Mouse (Mus musculus) central nervous system, embryonic 11.5 days (tissue): ENCODE data around the gene Vmn2r74. TPM values are rescaled to one million over a fixed set of nuclear protein-coding genes. Genes with fewer than 3 reads are reported as not detected.

Source experiments
- polyA plus RNA-seq: library from polyadenylated mRNA; depleted of rRNA; stranded (reverse); fragments of >200 nt; gene quantifications from 2 replicates; pipeline ENCODE4 v1.2.3, GENCODE M21; 2012; rRNA removed

Gene Vmn2r74
- polyA plus RNA-seq = not detected in 2 replicates

GRCm38 (mm10) chr7:85961529-85961928, at the start of gene Vmn2r74:
Gene Vmn2r74 (minus strand): TSS chr7:85961629.

Other genes starting within 250 kb of the Vmn2r74 start
- gene Vmn2r72, start 206.5 kb downstream of the Vmn2r74 start, polyA plus RNA-seq = not detected in 2 replicates
- not detected in 2 replicates for gene Vmn2r73, start 85.4 kb downstream of the Vmn2r74 start, polyA plus RNA-seq
- gene Vmn2r75, start 210.1 kb upstream of the Vmn2r74 start, polyA plus RNA-seq = not detected in 2 replicates